Mouse (Mus musculus) ES-E14 (cell line): ENCODE measurements around the gene Fbln1.

Experiments
- CHD2 ChIP-seq: IDR thresholded peaks from 2 replicates; pipeline ENCODE4 v1.6.1; 2014; ENCODE audit warnings: mild to moderate bottlenecking, low read depth, low read length, inconsistent platforms
- HCFC1 ChIP-seq: IDR thresholded peaks from 2 replicates; pipeline ENCODE4 v1.6.1; 2012; ENCODE audit warnings: low read length, inconsistent platforms, borderline replicate concordance; ENCODE audit not compliant: insufficient read depth
- MAFK ChIP-seq: IDR thresholded peaks from 2 replicates; pipeline ENCODE4 v1.6.1; 2014; ENCODE audit warnings: mild to moderate bottlenecking, low read depth, low read length, inconsistent platforms; ENCODE audit not compliant: insufficient read depth
- ZC3H11A ChIP-seq: IDR thresholded peaks from 2 replicates; pipeline ENCODE4 v1.6.1; 2012; ENCODE audit warnings: low read depth, mild to moderate bottlenecking, inconsistent platforms, low read length, borderline replicate concordance
- ZNF384 ChIP-seq: IDR thresholded peaks from 2 replicates; pipeline ENCODE4 v1.6.1; 2012; ENCODE audit warnings: low read depth, low read length, inconsistent platforms

- TF ChIP-seq CHD2 (no peak), MAFK (no peak), ZC3H11A (no peak), HCFC1 (no peak), ZNF384 (no peak)
These were observed 3.0 kb upstream of the Fbln1 start for GRCm38 (mm10) chr15:85202787-85203186.
